Mouse (Mus musculus): ENCODE data around the gene Lipe.

DNA sequence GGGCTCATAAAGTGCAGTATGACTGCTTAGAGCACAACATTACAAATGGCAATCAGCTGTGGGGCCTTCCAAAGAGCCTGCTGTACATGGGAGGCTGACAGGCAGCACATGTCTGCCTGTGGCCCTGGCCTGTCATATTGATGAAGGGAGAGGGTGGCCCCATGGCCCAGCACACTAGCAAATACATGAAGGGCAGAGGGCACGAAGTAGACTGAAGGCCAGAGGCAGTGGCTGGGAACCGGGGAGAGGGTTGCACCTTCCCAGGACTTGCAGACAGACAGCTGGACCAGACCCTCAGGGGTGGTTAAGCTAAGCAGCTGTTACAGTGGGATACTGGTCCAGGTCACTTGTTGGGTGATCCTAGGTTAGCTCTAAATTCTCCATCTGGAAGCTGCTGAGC lies 7.5 kb downstream of the Lipe start:
- TF ChIP-seq CTCF (IDR thresholded peaks at IDR 0.05; ENCODE audit: control insufficient read depth, insufficient read depth, insufficient read length) (no peak), MAX (IDR thresholded peaks at IDR 0.05) (no peak)

Measured in C2C12 (cell line).